Mouse (Mus musculus) stomach, postnatal 0 days (tissue): ENCODE measurements around the gene Rxfp4.

ENCODE experiments used
- CTCF ChIP-seq: IDR thresholded peaks from 2 replicates; pipeline ENCODE4 v1.5.1; 2016; ENCODE audit warnings: antibody characterized with exemption, low read depth, mild to moderate bottlenecking, moderate library complexity
- EP300 ChIP-seq: optimal IDR thresholded peaks from 2 replicates; pipeline ENCODE3; 2016; ENCODE audit warnings: antibody characterized with exemption

DNA sequence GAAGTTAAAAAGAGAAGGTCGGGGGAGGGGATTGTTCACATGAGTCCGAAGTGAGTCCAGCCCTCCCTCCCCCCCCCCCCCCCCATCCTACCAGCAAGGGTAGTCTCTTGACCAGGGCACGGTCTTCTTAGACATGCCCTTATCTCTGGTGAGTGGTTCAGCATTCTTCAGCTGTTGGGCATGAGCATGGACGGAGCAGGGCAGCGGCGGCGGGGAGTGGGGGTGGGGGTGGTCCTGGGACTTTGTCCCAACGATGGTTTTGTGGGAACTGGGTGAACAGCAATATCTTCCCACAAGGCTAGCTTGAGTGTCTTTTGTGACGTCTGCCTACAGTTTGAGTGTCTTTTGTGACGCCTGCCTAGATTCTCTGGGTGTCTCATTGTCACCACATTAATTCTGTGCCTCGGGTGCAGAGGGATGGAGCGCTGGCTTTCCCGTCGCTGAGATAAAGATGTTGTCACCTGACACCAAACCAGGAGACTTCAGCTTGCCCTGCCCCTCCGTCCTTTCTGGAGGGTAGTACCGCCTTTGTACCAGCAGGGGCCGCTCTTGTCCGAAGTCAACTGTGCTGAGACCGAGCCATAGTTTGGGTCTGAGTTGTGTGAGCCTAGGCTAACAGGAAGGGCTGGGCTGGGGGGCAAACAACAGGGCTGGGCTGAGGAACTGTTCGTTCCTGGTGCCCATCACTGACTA is 45.7 kb downstream of the Rxfp4 start:
- TF ChIP-seq CTCF (peak; percentile 99), EP300 (no peak)
